Mouse (Mus musculus) urinary bladder, adult 2 months (tissue): Measurements from ENCODE around the gene Sorbs1. TPM values are rescaled to one million over a fixed set of nuclear protein-coding genes. Genes with fewer than 3 reads are reported as not detected.
"Not testable (repeated sequence)": the region's sequence is repeated elsewhere in the genome, so short reads cannot be mapped to it uniquely, and the experiment has no call there.

ENCODE experiments used
- DNase-seq: peaks from one replicate; pipeline ENCODE4 v3.0.0; 2022; ENCODE audit warnings: low spot score
- polyA plus RNA-seq: library from polyadenylated mRNA; depleted of rRNA; stranded (reverse); fragments of >200 nt; gene quantifications from 2 replicates; pipeline ENCODE4 v1.2.3, GENCODE M21; 2012; rRNA removed

Sorbs1 gene
- polyA plus RNA-seq = 313 and 368 TPM in 2 replicates

- peak; percentile 95 for DNase-seq
Observed at GRCm38 (mm10) chr19:40513632-40514078, at the start of gene Sorbs1. TSS of gene Sorbs1 (minus strand) at chr19:40513779.

DNA sequence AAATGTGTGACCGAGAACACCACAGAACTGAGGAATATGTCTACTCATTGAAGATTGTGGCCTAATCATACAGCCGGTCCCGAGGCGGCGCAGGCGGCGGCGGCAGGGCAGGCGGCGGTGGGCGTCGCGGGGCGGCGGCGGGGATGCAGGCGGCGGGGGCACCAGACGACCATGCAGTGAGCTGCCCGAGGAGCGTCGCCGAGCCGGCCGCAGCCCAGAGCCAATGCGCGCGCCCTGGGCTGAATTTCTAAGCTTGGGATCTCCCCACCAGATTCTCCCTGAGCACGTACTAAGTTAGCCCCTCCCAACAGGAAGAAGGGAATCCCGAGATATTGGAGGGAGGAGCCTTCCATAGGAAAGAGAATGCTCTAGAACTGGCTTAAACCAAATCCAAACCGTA lies 47.9 kb upstream of the Sorbs1 start:
- DNase-seq = not testable (repeated sequence)

DNA sequence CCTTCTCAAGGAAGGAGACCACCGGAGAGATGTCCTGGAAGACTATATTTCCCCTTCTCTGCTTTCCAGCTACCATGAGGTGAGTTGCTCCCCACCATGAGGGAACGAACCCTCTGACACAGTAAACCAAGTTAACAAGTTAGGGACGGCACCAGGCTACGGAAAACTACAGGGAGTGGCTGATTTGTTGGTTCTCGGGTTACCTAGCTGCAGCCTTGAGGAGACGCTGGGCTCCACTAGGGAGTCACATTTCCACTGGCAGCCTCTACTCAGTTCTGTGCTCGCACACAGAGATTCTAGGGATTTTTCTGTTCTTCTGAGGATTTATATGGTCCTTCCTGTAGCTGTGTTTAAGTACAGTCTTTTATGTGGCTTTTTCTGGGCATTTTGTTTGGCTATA lies 42.5 kb upstream of the Sorbs1 start:
- DNase-seq = no peak

- DNase-seq = no peak
Observed at GRCm38 (mm10) chr19:40555136-40555535, 41.6 kb upstream of the Sorbs1 start.

DNA sequence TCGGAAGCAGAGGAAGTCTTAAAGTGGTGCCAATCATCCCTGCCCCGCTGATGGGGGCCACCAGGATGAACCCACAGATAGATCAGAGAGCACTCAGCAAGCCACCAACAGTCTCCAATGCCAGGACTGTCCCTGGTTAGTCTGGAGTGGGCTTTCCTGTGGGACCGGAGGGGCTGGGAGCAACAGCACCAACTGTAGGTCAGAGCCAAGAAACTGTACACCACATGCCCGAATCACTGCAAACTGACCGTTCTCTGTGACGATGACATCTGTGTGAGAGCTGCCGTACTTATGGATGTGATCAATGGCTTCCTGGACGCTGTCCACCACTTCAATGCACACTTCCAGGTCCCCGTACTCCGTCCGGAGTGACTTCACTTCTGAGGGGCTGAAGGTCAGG lies 40.8 kb upstream of the Sorbs1 start:
- no peak for DNase-seq

DNA sequence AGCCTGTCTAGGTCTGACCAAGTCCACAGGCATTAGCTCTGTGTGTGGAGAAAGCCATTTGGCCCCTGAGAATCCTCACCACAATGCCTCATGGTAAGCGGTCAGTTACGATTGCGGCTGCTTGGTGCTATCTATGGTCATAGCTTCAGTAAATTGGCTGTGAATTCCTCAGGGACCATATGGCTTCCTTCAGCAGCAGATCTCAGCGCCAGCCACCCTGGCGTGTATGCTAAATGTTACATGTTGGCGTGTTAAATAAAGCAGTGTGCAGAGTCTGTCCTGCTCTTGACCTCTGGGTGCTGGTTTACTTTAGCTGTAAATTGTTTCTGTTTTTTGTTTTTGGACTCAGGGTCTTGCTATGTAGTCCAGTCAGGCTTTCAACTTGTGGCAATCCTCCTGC lies 40.3 kb upstream of the Sorbs1 start:
- DNase-seq = no peak

DNA sequence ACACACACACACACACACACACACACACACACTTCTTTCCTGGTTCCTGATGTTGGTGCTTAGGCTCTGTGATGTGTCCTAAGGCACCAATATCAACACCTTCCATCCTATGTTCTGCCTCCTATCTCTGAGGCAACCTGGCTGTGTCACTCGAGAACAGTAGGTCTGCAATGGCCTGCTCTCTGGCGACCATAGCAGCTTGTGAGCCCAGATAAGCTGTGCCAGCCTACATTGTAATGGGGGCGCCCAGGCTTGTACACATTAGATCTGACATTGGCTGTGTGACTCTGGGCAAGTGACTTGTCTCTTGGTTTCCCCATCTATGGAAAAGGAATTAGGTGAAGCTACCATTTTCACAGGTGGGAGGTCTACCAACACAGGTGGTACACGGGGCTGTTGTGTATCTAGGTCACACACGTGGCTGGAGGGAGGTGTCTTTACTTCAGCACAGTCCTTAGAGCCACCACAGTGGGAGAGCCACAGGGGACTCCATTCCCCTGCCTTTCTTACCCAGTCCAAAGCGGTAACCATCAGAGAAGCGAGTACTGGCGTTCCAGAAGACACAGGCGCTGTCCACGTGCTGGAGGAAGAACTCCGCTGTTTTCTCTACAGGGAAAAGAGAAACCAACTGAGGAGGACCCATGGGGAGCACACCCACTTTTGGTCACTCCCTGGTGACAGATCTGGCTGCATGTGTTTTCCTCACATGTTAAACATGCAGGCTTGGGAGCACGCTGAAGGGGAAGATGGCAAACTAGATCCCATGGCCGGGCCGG lies 39.6 kb upstream of the Sorbs1 start:
- DNase-seq = no peak

DNA sequence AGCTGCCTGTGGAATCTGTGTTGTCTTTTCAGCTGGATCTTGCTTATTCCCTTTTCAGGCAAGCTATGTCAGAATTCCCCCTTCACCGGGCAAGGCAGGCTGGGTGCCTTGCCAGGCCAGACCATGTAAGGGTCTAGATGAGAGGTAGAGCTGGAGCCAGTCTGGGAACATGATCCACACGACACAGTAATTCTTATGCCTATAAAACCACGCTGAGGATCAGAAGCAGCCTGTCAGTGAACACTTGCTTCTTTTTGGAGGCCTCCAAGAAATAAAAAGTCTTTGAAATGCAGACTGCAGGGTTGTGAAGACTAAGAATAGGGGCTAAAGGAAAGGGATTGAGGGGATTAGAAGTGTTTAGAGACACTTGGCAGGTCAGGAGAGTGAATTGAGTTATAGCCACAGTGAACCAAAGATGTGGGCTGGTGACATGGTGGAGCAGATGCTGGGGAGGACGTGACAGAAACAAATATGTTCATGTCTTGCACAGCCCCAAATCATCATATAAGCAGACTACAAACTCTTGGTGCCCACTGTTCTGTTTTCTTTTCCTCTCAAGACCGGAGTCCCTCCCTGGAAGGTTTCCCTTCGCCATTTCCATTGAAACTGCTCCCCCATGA lies 36.0 kb upstream of the Sorbs1 start:
- DNase-seq = no peak

GRCm38 (mm10) chr19:40548796-40549515 lies 35.4 kb upstream of the Sorbs1 start:
- no peak for DNase-seq

- no peak for DNase-seq
Observed at GRCm38 (mm10) chr19:40548386-40548785, 34.8 kb upstream of the Sorbs1 start.

DNA sequence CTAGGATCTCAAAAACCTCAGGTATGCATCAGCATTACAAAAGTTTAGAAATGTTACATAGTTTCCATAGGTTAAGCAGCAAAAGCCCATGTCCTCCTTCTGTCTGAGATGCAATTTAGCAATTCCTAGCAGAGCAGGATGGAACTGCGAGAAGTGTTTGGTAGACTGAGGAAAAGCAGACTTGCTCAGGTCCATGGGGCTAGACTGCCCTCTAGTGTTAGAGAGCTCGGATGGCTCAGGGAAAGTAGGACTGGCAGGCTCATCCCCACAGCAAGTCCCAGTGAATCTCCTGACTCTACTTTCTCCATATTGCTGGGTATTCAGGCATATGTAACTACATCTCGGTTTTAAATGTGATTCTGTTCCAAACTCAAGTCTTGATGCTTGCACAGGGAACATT lies 31.3 kb upstream of the Sorbs1 start:
- DNase-seq = no peak

DNA sequence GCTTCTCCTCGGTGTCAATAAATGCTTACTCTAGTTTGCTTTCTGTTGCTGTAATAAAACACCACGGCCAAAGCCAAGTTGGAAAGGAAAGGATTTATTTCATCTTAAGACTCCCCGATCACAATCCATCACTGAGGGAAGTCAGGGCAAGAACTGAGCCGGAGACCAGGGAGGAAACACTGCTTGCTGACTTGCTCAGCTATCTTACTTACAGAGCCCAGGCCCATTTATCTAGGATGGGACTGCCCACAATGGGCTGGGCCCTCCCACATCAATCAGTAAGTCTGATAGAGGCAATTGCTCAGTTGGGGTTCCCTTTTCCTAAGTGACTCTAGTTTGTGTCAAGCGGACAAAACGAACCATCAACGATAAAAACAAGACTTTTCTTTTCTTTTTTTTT lies 29.2 kb upstream of the Sorbs1 start:
- no peak for DNase-seq

DNA sequence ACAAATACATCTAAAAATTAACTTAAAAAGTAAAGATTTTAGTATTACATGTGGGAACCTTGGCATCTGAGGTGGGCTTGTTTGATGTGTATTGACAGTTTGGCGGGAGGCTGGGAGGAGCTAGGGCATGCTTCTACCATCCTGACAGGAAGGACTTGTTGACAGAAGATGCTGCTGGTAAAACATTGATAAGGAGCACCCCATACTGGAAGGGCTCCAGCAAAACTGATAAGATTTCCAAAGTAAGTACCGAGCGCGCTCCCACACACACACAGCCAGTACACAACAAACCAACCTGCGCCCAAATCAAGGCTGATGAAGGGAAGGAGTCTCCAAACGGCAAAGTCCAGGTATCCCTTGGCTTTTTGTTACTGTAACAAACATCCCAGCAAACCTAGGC lies 22.9 kb upstream of the Sorbs1 start:
- no peak for DNase-seq

- no peak for DNase-seq
Observed at GRCm38 (mm10) chr19:40532525-40532924, 18.9 kb upstream of the Sorbs1 start.

GRCm38 (mm10) chr19:40530323-40530722 lies 16.7 kb upstream of the Sorbs1 start:
- no peak for DNase-seq

GRCm38 (mm10) chr19:40528254-40528653 lies 14.7 kb upstream of the Sorbs1 start:
- no peak for DNase-seq

- DNase-seq = no peak
Observed at GRCm38 (mm10) chr19:40526367-40527014, 12.9 kb upstream of the Sorbs1 start.

DNA sequence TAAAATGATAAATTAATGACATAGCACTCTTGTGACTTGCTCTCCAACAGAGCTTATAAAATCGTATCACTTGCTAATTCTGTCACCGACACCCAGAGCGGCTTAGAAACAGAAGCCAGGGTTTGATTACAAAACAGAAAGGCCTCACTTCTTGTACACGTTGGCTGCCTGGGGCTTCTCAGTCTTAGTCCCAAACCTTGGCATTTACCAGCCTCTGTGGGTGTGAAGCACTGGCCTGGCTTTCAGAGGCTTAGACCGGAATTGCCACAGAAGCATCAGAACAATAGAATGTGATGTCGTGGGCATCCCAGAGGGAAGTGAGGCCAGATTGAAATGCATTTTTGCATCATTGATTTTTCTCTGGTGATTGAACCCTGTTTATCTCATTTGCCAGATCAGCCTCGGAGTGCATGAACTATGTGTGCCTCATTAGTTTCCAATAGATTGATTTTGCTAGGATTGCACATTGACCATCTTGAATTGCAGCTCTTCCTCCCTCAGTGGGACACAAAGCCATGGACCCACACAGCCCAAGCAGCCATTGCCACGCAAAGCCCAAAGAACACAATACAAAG lies 9.9 kb upstream of the Sorbs1 start:
- DNase-seq = no peak

- no peak for DNase-seq
Observed at GRCm38 (mm10) chr19:40520403-40520802, 6.8 kb upstream of the Sorbs1 start.

DNA sequence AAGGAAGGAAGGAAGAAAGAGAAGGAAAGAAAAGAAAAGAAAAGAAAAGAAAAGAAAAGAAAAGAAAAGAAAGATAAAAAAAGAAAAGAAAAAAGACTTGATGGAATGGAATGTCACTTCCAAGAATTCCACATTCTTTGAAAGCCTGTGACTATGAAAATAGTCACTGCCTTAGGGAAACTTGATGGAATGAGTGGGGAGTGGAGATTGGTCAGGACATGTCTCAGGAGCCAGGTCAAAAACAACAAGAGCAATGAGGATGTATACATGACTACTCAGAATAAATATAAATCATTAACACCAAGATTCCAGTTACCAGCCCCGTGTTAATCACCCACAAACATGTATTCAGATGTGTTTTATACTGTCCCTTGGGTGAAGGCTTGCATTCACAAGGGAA lies 5.1 kb upstream of the Sorbs1 start:
- DNase-seq = no peak

DNA sequence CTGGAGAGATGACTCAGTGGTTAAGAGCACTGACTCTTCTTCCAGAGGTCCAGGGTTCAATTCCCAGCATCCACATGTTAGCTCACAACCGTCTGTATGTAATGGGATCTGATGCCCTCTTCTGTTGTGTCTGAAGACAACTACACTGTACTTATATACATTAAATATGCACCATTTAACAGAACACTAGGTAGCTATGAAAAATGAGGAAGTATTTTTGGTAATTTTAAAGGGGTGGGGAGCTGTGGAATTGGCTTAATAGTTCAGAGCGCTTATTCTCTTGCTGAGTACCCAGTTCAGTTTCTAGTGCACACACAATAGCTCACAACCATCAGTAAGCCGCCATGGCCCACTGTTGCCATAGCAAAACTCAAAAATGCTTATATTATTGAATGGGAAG lies 2.0 kb upstream of the Sorbs1 start:
- no peak for DNase-seq

DNA sequence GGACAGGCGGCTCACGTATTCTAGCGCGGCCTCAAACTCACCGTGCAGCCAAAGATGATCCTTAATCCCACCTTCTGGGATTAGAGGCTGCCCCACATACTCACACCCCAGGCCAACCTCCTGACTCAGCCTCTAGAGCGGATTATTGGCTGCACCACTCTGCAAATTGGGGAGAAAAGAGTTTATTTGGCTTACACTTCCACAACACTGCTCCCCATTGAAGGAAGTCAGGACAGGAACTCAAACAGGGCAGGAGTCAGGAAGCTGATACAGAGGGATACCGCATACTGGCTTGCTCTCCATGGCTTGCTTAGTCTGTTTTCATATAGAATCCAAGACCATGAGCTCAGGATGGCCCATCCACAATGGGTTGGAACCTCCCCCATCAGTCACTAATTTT lies 797 bp upstream of the Sorbs1 start:
- DNase-seq = no peak
